Mouse (Mus musculus) erythroblast, embryonic 14.5 days (primary cell): Measurements from ENCODE around the gene Setx.

Source experiments
- GATA1 ChIP-seq: IDR thresholded peaks from 2 replicates; pipeline ENCODE4 v1.6.1; 2012; ENCODE audit warnings: low read length, inconsistent platforms, mixed read lengths
- TAL1 ChIP-seq: IDR thresholded peaks from 3 replicates; pipeline ENCODE4 v1.6.1; 2012; ENCODE audit warnings: low read length, inconsistent platforms, mixed read lengths

GRCm38 (mm10) chr2:29123907-29124569 is at the start of gene Setx:
- TF ChIP-seq GATA1: no peak
- TF ChIP-seq TAL1: no peak
